Mouse (Mus musculus): Measurements from ENCODE around the gene Pi4k2a.

- no peak for TF ChIP-seq CTCF (IDR thresholded peaks at IDR 0.05; ENCODE audit: borderline replicate concordance, extremely low read depth, insufficient read depth, insufficient read length)
- no peak for TF ChIP-seq POLR2A (IDR thresholded peaks at IDR 0.05; ENCODE audit: borderline replicate concordance, extremely low read depth, insufficient read depth, insufficient read length, poor library complexity, severe bottlenecking)
These were observed 37.9 kb downstream of the Pi4k2a start for GRCm38 (mm10) chr19:42128052-42128740.
